ENCODE assay signal across 8 mouse cellular contexts in genomic region chr11:108925202-108925601, GRCm38 (mm10). TPM values are rescaled to one million over a fixed set of nuclear protein-coding genes. Genes with fewer than 3 reads are reported as not detected.
DNase-seq lines count a peak whose midpoint lies in the region; ATAC-seq and TF ChIP-seq lines count a peak whose summit lies in the region.

No protein-coding gene starts in this region.

- no peaks in the 10 kb centered on the region for H3K36me3 ChIP-seq in hindbrain, postnatal 0 days (ENCODE audit: insufficient read depth, low read length)

- no peaks in the 10 kb centered on the region for H3K9me3 ChIP-seq in hindbrain, postnatal 0 days (ENCODE audit: low read length)

- H3K4me3 ChIP-seq in hindbrain, postnatal 0 days (ENCODE audit: low read length): peak overlapping the region; percentile 90

- H3K4me1 ChIP-seq in hindbrain, postnatal 0 days (ENCODE audit: insufficient read depth, low read length): peaks cover 43% of the 10 kb centered on the region

- TF ChIP-seq CTCF in hindbrain, postnatal 0 days (IDR thresholded peaks at IDR 0.05; ENCODE audit: low read depth): peak; percentile 93

- peak; percentile 79 to 90 for DNase-seq in cerebellum, postnatal 4 days (ENCODE audit: low spot score in 2 of 2)
- DNase-seq in gastrocnemius, adult 8-10 months (ENCODE audit: low spot score in 2 of 2): peak; percentile 69 to 74
- peak; percentile 96 for DNase-seq in hindbrain, postnatal 0 days (ENCODE audit: low spot score)
- DNase-seq in left cerebral cortex, adult 11 months (ENCODE audit: low spot score): peak; percentile 81
- DNase-seq in right cerebral cortex, postnatal 36 days (ENCODE audit: low spot score in 2 of 2): peak; percentile 79 to 82
- peak; percentile 68 to 93 for DNase-seq in urinary bladder, postnatal 4 days (ENCODE audit: low spot score in 2 of 2)

- peak overlapping the region; percentile 88 for H3K9ac ChIP-seq in hindbrain, postnatal 0 days (replicated peaks; ENCODE audit: low read length)

- 7% methylated on average over 6 of the region's 6 CpGs for WGBS in hindbrain, postnatal 0 days

- ATAC-seq in activated CD4-positive, CD25-positive, alpha-beta regulatory T cell, adult 4 months: peak; percentile 34
- ATAC-seq in hindbrain, postnatal 0 days: peak; percentile 13; the same call in 1 of the 2 replicates
- ATAC-seq in megakaryocyte progenitor cell, adult 5-6 weeks (replicated peaks; ENCODE audit: poor library complexity): peak; percentile 75

- H3K27me3 ChIP-seq in hindbrain, postnatal 0 days (ENCODE audit: insufficient read depth, low read length): no peaks in the 10 kb centered on the region

- H3K27ac ChIP-seq in hindbrain, postnatal 0 days: peak overlapping the region; percentile 55; the same call in 1 of the 2 replicates

- peak overlapping the region; percentile 93 for H3K4me2 ChIP-seq in hindbrain, postnatal 0 days (ENCODE audit: low read depth, low read length)

RNA-seq across cellular contexts. Expression of gene Axin2, which starts 5.1 kb away (rescaled TPM):
- 10 to 100 TPM in 1 of 2 experiments, 1 to 10 TPM in 1; 7.7 to 12.7 TPM for polyA plus RNA-seq in activated CD4-positive, CD25-positive, alpha-beta regulatory T cell, adult 4 months (2017; shearing (Covaris generic))
- total RNA-seq in gastrocnemius, adult 8-10 months (2022): 10 to 100 TPM in 2 of 4 experiments, 1 to 10 TPM in 2; 7.4 to 13.8 (median 10.0) TPM
- total RNA-seq in hindbrain, postnatal 0 days (2014; rRNA removed): 31.8 and 38.0 TPM in 2 replicates
- polyA plus RNA-seq in hindbrain, postnatal 0 days (2015; fragmentation: Nextera tagmentation; extraction: Ambion mirVana): 5.9 and 6.0 TPM in 2 replicates
- total RNA-seq in megakaryocyte progenitor cell, adult 5-6 weeks (2015): 0.49 and 0.71 TPM in 2 replicates
- 0.50 and 1.8 TPM in 2 replicates for total RNA-seq in megakaryocyte progenitor cell, adult 5-6 weeks (2017)

Comparison
In these comparisons a context has a peak if more than half of its experiments do, and no peak if none do; other contexts are left out.
1. Peak in every context shown above with its lines: DNase-seq, ATAC-seq, H3K4me3 ChIP-seq and H3K27ac ChIP-seq.
2. ATAC-seq: peak in every context shown above with its lines; median percentile 75 in megakaryocyte progenitor cell, adult 5-6 weeks; 34 in activated CD4-positive, CD25-positive, alpha-beta regulatory T cell, adult 4 months; 13 in hindbrain, postnatal 0 days.